Mouse (Mus musculus) B cell, adult 2 months (primary cell): ENCODE data around the gene Gbp5.
"Not testable (repeated sequence)": the region's sequence is repeated elsewhere in the genome, so short reads cannot be mapped to it uniquely, and the experiment has no call there.

Source experiments
- DNase-seq, 2 experiments: peaks; one replicate each; pipeline ENCODE4 v3.0.0; 2022

Gene Gbp5

DNA sequence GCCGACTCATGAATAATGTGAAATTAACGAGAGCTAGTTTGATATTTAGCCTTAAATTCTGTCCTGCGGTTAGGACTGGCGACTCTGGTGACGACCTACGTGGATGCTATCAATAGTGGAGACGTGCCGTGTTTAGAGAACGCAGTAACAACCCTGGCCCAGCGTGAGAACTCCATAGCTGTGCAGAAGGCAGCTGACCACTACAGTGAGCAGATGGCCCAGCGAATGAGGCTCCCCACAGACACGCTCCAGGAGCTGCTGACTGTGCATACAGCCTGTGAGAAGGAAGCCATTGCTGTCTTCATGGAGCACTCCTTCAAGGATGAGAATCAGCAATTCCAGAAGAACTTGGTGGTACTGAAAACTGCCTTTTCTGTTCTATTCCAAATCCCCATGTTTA lies 49.0 kb downstream of the Gbp5 start:
- not testable (repeated sequence) for DNase-seq

GRCm38 (mm10) chr3:142546690-142547089 lies 52.9 kb downstream of the Gbp5 start:
- no peak for DNase-seq

DNA sequence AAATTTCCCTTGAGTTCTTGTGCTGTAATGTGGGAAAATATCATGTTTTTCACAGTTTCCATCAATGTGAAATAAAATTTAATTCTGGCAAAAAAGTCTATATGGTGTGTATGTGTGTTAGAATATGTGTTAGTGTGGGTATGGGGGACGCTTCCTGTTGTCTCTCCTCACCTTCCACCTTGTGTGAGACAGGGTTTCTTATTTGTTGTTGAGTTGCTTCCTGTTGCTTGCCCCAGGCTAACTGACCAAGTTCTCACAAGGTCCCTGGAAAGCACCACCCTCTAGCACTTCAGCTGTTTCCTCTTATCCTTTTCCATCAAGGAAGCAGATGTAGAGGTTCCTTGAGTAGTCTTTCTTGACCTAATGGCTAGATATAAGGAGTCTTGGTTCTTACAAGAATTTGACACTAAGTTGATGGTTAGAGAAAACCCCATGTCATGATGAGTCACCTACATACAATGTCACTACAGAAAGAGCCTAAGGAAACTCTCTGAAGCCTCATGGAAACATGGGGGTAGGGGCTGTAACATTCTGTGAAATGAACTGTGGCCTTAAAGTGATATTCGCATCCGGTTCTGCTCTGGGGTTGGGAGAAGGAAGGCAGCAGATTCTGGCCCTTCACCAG lies 56.4 kb downstream of the Gbp5 start:
- no peak for DNase-seq

DNA sequence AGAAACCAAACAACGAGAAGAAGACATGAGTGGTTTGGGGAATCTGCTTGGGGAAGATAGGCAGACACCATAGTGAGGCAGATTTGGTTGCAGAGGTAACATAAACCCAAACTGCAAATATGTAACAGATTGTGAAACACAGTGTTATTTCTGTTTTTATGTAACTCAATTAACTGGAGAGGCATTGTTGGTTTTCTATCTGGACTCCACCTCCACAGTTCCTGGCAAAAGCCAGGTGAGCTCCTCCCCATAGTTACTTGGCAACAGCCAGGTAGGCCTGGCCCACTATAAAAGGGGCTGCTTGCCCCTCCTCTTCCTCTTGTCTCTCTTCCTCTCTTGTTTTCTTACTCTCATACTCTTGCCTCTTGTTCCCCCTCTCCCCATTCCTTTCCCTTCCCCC lies 60.8 kb downstream of the Gbp5 start:
- no peak for DNase-seq

DNA sequence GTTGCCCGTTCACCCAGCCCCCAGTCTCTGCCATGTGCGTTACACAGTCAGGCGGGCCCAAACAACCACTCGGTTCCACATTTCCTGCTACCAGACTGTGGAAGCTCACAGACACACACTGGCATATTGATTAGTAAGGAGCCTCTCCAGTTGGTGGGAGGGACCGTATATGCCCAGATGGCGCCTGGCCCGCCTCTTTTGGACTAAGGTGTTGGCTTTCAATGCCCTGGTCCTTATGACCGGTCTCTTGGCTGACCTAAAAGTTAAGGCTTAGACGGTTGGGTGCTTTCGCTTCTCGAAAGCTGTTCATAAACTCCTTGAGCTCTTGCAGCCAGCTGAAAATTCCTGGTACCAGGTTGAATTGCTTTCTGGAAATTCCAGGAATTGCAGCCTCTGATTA lies 61.8 kb downstream of the Gbp5 start:
- no peak for DNase-seq

DNA sequence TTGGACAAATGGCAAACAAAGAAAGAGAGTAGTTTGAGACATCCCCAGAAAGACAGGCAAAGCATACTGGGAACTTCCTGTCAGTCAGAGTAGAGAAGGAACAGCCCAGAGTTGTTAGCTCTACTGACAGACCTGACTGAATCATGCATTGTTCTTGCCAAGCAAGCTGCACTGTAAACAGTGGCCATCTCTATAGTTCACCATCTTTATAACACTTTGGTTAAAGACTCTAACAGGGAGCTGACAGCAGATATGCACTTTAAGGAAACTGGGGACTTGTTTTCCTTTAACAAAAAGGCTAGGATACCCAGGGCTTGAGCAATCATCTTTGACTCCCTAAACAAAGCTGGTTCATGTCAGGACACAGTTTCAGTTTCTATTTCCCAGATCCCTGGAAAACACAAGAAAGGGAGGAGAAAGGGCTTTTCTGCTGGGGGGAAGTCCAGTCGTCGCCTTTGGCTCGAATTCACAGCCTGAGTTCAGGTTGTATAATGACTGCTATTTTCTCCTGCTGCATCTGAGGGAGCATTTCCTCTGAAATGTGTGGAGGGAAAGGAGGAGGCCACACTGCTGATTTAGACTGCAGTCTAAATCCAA lies 66.0 kb downstream of the Gbp5 start, which contains the start of gene Gbp3:
Gbp3 (plus strand) TSS at position 395 of the 597 bp plus-strand sequence.
- DNase-seq, result peak; percentile 14 to 25

DNA sequence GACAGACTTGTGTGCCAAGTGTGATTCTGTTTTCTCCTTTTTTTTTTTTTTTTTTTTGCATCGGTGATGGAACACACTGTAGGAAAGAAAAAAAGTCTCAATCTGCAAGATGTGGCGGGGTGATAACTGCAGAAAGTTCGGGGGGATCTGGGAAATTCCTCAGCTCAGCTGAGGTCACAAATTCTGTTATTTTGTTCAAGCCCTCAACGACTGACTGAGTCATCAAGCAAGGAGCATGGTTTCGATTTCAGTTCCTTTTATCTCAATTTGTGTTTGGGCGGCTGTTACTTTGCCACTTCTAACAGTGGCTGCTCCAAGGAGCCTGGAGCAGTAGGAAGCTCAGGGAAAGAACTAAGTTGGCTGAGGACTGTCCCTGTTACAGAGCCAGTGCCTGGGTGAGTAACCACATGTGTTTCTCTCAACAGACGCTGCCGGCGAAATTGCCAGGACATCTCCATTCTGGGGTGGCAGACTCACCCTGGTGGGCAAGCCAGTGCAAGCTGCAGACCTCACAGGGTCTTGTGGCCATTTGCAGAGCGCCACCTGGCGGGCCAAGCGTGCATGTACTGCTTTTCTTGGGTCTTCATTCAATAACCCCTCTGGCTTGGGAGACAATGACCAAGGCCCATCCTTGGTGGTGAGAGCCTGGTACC lies 66.6 kb downstream of the Gbp5 start:
- peak; percentile 91 to 93 for DNase-seq

DNA sequence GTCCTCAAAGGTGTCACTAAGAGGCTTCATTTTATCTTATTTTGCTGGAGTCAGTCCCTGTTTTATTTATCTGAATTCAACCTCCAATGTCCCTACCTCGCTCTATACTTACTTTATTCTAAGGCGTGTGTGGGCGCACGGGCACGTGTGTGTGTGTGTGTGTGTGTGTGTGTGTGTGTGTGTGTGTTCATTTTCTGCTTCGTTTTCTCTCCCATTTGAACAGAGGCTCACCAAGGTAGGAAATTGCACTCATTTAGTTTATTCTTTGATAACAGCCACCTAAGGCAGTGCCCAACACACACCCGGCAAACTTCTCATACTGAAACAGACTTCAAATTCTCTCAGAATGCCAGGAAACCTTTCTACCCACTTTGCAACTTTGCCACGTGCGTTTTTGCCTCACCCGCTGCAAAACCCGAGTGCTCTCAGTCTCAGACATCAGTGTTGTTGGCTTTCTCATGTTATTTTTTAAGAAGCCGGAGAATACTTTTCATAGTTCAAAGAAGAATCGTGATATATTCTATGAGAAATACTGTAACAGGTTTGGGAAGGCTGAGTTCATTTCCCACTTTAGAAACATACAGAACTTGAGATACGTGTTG lies 67.4 kb downstream of the Gbp5 start:
- DNase-seq, result no peak

DNA sequence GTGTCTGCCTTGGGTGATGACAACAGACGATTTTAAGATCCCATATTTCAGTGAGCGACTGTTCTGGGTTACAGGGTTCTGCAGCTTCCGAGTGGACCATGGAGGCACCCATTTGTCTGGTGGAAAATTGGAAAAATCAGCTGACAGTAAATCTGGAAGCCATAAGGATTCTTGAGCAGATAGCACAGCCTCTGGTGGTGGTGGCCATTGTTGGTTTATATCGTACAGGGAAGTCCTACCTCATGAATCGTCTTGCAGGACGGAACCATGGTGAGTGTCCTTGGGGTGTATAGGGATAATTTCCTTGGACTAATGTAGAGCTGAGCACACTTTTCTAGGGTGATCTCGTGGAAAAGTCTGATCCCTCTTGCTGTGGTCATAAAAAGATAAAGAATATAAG lies 67.9 kb downstream of the Gbp5 start:
- DNase-seq, result no peak

- not testable (repeated sequence) for DNase-seq
These were observed 73.7 kb downstream of the Gbp5 start for GRCm38 (mm10) chr3:142567490-142567889.

DNA sequence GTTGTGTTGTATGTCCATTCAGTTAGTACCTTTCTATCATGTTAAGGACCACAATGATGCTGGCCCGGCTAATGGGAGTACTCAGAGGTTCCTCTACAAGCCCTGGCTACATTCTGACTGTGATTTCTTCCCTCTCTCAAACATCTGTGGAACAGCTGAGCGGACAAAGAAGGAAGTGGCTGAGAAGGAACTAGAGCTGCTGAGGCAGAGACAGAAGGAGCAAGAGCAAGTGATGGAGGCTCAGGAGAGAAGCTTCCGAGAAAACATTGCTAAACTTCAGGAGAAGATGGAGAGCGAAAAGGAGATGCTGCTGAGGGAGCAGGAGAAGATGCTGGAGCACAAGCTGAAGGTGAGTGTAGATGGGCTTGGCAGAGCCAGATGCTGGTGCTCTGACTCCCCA lies 77.0 kb downstream of the Gbp5 start:
- no peak for DNase-seq
